Mouse (Mus musculus) gastrocnemius, adult 18-20 months (tissue): ENCODE results near the gene Mmaa. TPM values are rescaled to one million over a fixed set of nuclear protein-coding genes. Genes with fewer than 3 reads are reported as not detected.
A peak's percentile ranks its signal among the peaks of the same experiment; 100 is the strongest.

Experiments used
- DNase-seq: peaks from one replicate; pipeline ENCODE4 v3.0.0; 2021; ENCODE audit warnings: low spot score
- total RNA-seq, 2 experiments: library from RNA; stranded (reverse); gene quantifications; 2 replicates each; pipeline ENCODE4 v1.2.3; 2021

Mmaa gene
- total RNA-seq, 2 experiments from 2014 or later = 17.3 to 19.3 TPM

DNA sequence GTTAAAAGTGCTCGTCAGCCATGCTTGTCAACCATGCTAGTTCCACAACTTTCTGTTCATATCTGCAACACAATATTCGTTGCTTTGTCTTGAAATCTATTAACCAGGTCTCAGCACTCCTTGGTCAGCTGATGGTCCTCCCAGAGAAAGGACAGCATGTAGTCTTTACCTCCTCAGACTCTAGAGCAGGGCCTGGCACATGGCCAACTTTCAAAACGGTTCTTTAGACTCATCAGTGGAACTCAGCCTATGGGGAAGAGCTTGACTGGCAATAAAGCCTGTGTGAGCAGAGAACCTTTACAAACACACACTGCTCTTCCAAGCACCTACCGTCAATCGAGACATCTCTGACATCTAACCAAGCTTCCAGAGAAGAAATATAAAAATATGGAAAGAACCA lies 5.1 kb downstream of the Mmaa start:
- DNase-seq = no peak

GRCm38 (mm10) chr8:79288681-79289080 lies 6.1 kb downstream of the Mmaa start:
- no peak for DNase-seq

- no peak for DNase-seq
Measured at GRCm38 (mm10) chr8:79288250-79288649, 6.5 kb downstream of the Mmaa start.

DNA sequence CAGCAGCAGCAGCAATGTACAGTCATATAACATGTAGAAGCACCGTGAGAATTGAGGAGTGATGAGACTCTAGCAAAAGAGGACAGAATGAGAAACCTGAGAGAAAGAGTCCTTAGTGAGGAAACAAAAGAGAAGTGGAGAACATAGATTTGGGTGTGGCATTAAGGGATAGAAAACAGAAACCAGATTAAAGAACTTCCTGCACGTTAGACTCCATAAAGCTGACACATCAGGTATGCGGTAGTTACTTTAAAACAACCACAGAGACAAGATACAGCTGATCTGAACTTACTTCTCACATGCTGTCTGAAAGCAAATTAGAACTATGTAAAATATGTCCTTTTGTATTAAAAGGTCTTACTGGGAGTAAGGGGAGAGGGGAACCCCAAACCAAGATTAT lies 8.3 kb downstream of the Mmaa start:
- no peak for DNase-seq

DNA sequence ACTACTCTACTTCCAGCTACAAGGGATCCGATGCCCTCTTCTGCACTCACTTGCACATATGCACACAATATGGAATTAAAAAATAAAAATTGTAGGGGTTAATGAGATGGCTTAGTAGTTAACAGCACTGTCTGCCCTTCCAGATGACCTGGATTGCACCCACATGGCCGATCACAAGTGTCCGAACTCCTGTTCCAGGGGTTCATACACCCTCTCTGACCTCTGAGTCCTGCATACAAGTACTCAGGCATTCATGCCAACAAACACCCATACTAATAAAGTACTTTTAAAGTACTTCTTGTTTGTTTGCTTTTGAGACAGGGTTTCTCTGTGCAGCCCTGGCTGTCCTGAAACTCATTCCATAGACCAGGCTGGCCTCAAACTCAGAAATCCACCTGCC lies 10.1 kb downstream of the Mmaa start:
- DNase-seq = no peak

GRCm38 (mm10) chr8:79281376-79281890 lies 13.3 kb downstream of the Mmaa start:
- DNase-seq = no peak

GRCm38 (mm10) chr8:79277264-79277870 lies 17.4 kb downstream of the Mmaa start:
- DNase-seq = no peak

- no peak for DNase-seq
Measured at GRCm38 (mm10) chr8:79274940-79275339, 19.8 kb downstream of the Mmaa start.

DNA sequence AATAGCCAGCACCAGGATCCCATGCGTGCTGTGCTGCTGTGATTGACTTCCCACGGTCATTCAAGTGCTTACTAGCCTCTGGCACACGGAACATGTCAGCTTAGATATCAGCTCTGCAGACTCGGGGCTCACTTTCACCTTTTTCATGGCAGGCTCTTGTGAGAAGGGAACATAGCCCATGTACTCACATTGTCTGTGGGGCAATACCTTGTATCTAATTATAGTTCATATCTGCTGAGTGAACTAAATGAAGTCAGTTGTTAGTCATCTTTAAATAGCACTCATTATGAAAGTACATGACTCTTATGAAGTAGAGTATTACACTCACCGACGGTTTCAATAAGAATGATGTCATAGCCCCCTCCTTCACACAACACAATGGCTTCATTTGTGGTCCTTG lies 21.0 kb downstream of the Mmaa start:
- DNase-seq = peak; percentile 9

DNA sequence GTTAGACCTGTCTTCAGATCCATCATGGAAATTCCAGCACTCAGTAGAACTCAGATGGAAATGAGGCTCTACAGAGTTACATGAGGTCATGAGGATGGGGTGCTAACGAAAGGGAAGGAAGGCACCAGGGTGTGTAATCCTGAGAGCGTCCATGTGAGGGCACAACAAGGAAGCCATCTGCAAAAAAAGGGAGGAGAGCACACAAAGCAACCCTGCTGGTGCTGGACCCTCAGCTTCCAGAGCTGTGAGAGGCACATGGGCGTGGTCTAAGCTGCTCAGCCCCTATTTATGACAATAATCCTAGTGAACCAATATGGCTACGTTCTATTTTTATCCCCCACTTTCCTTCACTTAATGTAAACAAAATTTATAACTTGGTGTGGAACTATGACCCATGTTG lies 22.1 kb downstream of the Mmaa start:
- DNase-seq = no peak

GRCm38 (mm10) chr8:79268921-79269320 lies 25.8 kb downstream of the Mmaa start:
- no peak for DNase-seq

GRCm38 (mm10) chr8:79261920-79262319 lies 32.8 kb downstream of the Mmaa start:
- no peak for DNase-seq

GRCm38 (mm10) chr8:79256076-79256705 lies 38.5 kb downstream of the Mmaa start:
- DNase-seq = no peak

DNA sequence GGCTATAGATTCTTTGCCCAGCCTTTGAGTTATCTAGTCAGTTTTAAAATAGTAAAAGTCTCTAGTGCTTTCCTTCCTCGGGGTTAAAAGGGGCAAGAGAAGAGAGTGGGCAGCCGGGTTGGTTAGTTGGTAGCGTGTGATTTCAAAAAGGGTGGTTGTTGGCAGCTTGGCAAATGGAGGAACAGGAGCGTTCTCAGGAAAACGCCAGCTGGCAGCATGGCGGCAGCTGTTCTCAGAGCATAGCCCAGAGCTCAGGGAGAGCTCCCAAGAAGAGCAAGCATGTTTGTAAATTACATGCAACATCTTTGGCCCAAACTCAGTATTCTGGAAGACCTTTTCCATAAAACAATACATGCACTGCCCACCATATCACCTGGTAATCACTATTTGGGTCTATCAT lies 41.0 kb downstream of the Mmaa start:
- peak; percentile 8 for DNase-seq

DNA sequence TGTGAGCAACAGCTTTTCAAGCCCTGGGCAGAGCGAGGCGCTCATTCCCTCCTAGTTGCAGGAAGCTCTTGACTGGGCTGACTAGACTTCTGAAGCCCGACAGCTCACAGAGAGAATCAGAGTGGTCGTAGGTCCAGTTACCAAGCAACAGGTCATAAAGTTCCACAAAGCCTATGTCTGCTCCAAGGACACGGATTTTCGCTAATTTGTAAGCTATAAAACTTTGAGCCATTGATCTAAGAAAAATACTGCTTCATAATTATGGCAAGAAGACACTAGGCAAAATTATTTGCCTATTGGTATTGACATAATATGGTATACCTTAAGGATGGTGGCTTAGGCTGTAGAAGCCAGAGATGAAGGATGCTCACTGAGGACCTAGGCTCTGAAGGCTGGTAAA lies 46.3 kb downstream of the Mmaa start, which contains the start of gene 1700011L22Rik:
1700011L22Rik (minus strand) TSS at position 101 of the 400 bp plus-strand sequence.
- DNase-seq = no peak

GRCm38 (mm10) chr8:79243422-79243821 lies 51.3 kb downstream of the Mmaa start:
- DNase-seq = no peak

GRCm38 (mm10) chr8:79239996-79240395 lies 54.7 kb downstream of the Mmaa start:
- DNase-seq = no peak

DNA sequence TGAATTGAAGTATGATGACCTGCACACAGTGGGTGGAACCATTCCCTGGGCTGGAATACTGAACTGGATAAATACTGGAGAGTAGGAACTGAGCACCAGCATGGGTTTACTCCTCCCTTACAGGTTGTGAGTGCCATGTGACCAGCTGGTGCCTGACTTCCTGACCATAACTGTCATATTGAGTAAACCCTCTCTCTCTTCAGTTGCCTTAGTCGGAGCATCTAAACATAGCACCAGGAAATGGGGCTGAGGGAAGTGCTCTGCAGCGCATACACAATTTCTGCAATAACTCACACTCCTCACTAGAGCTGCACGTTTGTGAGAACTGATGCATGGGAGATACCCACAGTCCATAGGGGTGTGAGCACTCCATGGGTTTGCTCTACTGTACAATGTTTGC lies 55.4 kb downstream of the Mmaa start:
- no peak for DNase-seq

DNA sequence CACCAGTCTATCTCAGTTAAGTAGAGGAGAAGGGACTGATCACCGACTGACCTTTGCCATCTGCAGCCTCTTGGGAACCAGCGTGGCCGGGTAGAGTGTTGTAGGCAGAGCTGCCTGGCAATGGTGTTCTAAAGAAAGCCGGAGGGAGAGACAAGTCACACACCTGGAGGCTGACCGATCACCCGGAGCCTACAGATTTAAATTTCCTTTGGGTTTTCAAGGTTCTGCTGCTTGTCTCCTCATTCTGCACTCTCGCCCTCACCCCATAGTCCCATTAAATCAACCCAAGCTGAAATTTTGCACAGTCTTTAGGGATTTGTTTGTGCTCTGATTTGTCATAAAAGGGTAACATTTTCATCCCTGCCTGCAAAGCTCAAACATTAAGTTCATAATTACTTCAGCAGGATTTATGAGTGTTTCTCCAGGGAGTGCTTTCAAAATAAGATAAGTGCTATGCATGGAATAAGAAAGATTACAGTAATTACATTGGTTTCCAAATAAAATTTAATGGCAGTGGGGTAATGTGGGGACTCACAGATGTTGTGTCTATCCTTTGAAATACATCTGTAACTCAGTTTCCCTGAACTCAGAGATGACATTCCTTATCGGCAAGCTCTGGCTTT lies 65.4 kb downstream of the Mmaa start:
- no peak for DNase-seq

DNA sequence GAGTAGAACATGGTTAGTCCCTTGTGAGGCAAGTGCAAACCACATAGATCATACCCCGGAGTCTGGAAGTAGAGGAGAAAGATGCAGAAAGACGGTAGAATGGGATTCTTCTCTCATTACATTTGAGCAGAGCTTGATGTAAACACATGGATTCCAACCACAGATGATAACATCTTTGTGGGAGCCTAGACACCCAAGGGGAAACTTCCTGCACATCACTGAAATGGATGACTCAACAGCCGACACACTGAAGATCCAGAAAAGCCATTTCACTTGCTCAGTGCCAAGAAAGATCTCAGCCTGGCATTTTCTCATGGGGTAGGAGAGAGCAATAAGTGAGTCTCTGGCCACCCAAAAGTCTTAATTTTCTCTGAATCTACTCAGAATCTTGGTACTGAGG lies 66.8 kb downstream of the Mmaa start:
- DNase-seq = no peak

DNA sequence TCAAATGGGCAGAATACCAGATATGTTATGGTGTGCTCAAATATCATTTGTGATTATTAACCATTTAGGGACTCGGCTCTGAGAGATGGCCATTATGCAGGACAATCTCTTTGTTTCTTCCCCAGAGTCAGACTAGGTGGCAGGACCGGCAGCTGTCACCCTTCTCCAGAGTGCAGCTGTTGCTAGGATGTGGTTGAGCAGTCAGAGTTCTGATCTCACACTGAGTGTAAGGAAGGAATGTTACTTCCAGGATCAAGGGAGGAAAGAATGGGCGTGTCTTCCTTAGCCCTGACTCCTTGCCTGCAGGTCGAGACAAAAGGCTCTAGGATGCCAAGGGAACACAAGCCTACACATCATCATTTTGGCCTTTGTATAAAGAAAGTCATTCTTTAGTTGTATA lies 67.5 kb downstream of the Mmaa start:
- no peak for DNase-seq

DNA sequence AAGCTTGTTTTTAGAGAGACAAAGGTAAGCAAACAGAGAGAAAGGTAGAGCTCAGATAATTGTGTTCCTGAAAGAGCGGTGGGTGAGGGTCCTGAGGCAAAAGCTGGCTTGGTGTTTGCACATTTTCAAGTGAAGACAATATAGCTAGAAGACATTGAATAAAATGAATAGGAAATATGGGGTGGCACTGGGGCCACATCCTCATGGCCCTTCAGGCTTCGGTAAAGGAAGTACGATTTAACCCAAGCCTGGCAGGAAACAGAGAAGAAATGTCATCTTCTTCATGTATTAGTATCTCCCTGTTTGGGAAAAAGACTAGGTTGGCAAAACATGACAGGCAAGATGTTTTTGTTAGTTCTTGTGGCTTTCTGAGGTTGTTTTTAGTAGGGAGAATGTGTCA lies 68.7 kb downstream of the Mmaa start:
- DNase-seq = no peak

DNA sequence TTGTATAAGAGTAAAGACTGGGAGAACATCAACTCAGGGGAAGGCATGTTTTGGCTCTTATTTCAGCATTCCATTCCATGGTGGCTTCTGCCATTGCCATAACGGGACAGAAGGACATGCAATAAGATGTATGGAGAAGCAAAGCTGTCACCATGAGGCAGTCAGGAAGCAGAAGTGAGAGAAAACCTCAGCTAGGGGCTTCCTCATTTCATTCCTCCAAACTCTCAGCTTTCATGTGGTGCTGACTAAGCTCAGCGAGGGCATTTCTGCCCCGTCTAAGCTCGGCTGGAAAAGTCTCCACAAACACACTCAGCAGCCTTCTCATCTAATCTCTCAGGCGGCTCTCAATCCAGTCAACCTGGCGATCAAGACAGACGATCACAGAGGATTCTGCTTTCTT lies 69.2 kb downstream of the Mmaa start:
- peak; percentile 4 for DNase-seq
